14 mouse cellular contexts compared by ENCODE assay signal in genomic region chr13:101481551-101482184, GRCm38 (mm10).
DNase-seq lines count a peak whose midpoint lies in the region; ATAC-seq lines count a peak whose summit lies in the region.
"Had no signal": no experiment of that assay in that cellular context is flagged by ENCODE, and none has a peak within 500 bp of the region (broad histone marks: within the 10 kb centered on the region; RNA-seq: fewer than 3 reads in every experiment).

No protein-coding gene starts in this region.

- no peaks in the 10 kb centered on the region for H3K9me3 ChIP-seq in forebrain, embryonic 15.5 days
- H3K9me3 ChIP-seq in forebrain, embryonic 12.5 days, result no peaks in the 10 kb centered on the region
- H3K9me3 ChIP-seq in kidney, embryonic 16.5 days (ENCODE audit: low read length), result no peaks in the 10 kb centered on the region
- H3K9me3 ChIP-seq in embryonic facial prominence, embryonic 13.5 days, result no peaks in the 10 kb centered on the region
- H3K9me3 ChIP-seq: liver, embryonic 15.5 days had no signal

- no peak overlapping the region for H3K9ac ChIP-seq in forebrain, embryonic 15.5 days (replicated peaks)
- H3K9ac ChIP-seq in forebrain, embryonic 12.5 days, result no peak overlapping the region
- H3K9ac ChIP-seq in kidney, embryonic 16.5 days (replicated peaks; ENCODE audit: low read length), result no peak overlapping the region
- H3K9ac ChIP-seq in embryonic facial prominence, embryonic 13.5 days, result no peak overlapping the region
- H3K9ac ChIP-seq: liver, embryonic 15.5 days had no signal

- no peaks in the 10 kb centered on the region for H3K27me3 ChIP-seq in forebrain, embryonic 15.5 days
- H3K27me3 ChIP-seq in forebrain, embryonic 12.5 days, result no peaks in the 10 kb centered on the region
- no peaks in the 10 kb centered on the region for H3K27me3 ChIP-seq in kidney, embryonic 16.5 days (ENCODE audit: insufficient read depth, low read length)
- no peaks in the 10 kb centered on the region for H3K27me3 ChIP-seq in embryonic facial prominence, embryonic 13.5 days
- no peaks in the 10 kb centered on the region for H3K27me3 ChIP-seq in splenic B cell, adult 2 months (ENCODE audit: control insufficient read depth, insufficient read depth, low read length, poor library complexity, severe bottlenecking)

- no peak overlapping the region for H3K4me2 ChIP-seq in forebrain, embryonic 15.5 days (replicated peaks)
- no peak overlapping the region for H3K4me2 ChIP-seq in forebrain, embryonic 12.5 days
- H3K4me2 ChIP-seq in kidney, embryonic 16.5 days (replicated peaks; ENCODE audit: low read depth, low read length), result no peak overlapping the region
- H3K4me2 ChIP-seq in embryonic facial prominence, embryonic 13.5 days, result no peak overlapping the region
- H3K4me2 ChIP-seq: liver, embryonic 15.5 days had no signal

- 62% methylated on average over 6 of the region's 6 CpGs for WGBS in forebrain, embryonic 15.5 days
- 81% methylated on average over 6 of the region's 6 CpGs for WGBS in forebrain, embryonic 12.5 days
- 60% methylated on average over 6 of the region's 6 CpGs for WGBS in kidney, embryonic 16.5 days
- 52% methylated on average over 6 of the region's 6 CpGs for WGBS in embryonic facial prominence, embryonic 13.5 days

- no peak overlapping the region for H3K4me3 ChIP-seq in forebrain, embryonic 15.5 days
- no peak overlapping the region for H3K4me3 ChIP-seq in forebrain, embryonic 12.5 days (replicated peaks)
- H3K4me3 ChIP-seq in kidney, embryonic 16.5 days (ENCODE audit: low read length), result no peak overlapping the region
- H3K4me3 ChIP-seq in embryonic facial prominence, embryonic 13.5 days, result no peak overlapping the region
- H3K4me3 ChIP-seq: erythroblast, embryonic 14.5 days; liver, embryonic 15.5 days; megakaryocyte, embryonic 14.5 days had no signal

- no peaks in the 10 kb centered on the region for H3K36me3 ChIP-seq in forebrain, embryonic 15.5 days
- H3K36me3 ChIP-seq in forebrain, embryonic 12.5 days (replicated peaks), result no peaks in the 10 kb centered on the region
- H3K36me3 ChIP-seq in kidney, embryonic 16.5 days (ENCODE audit: insufficient read depth, low read length), result no peaks in the 10 kb centered on the region
- H3K36me3 ChIP-seq in embryonic facial prominence, embryonic 13.5 days, result no peaks in the 10 kb centered on the region
- no peaks in the 10 kb centered on the region for H3K36me3 ChIP-seq in splenic B cell, adult 2 months (ENCODE audit: control insufficient read depth, insufficient read depth, low read length, poor library complexity, severe bottlenecking)
- H3K36me3 ChIP-seq: liver, embryonic 15.5 days had no signal

- peak; percentile 68 for ATAC-seq in forebrain, embryonic 15.5 days (replicated peaks)
- no peak for ATAC-seq in forebrain, embryonic 12.5 days (ENCODE audit: low FRiP score)
- 0 out of 2 replicates have a peak, but pooled peaks have one; percentile 39 for ATAC-seq in kidney, embryonic 16.5 days (ENCODE audit: low FRiP score, low TSS enrichment)
- no peak for ATAC-seq in embryonic facial prominence, embryonic 13.5 days (ENCODE audit: insufficient number of reproducible peaks, insufficient read depth, low FRiP score, low TSS enrichment, low read depth)

- DNase-seq in kidney, adult 18-20 months, result no peak
- DNase-seq in splenic B cell, adult 2 months (ENCODE audit: low read depth, low spot score), result peak; percentile 2
- no peak for DNase-seq in Muller cell, postnatal 12 days (ENCODE audit: inconsistent ontology term)
- no peak for DNase-seq in thymus, postnatal 0 days (ENCODE audit: low spot score)
- DNase-seq: adrenal gland, postnatal 10 days; kidney, adult 9 months; thymus, postnatal 4 days had no signal

- H3K4me1 ChIP-seq in forebrain, embryonic 15.5 days, result peaks cover 5% of the 10 kb centered on the region
- no peaks in the 10 kb centered on the region for H3K4me1 ChIP-seq in forebrain, embryonic 12.5 days
- H3K4me1 ChIP-seq in kidney, embryonic 16.5 days (ENCODE audit: insufficient read depth, low read length), result 0 out of 2 replicates have a peak, but pooled peaks cover 5% of the 10 kb centered on the region
- no peaks in the 10 kb centered on the region for H3K4me1 ChIP-seq in embryonic facial prominence, embryonic 13.5 days
- H3K4me1 ChIP-seq: liver, embryonic 15.5 days; megakaryocyte, embryonic 14.5 days had no signal

- H3K27ac ChIP-seq in forebrain, embryonic 15.5 days (replicated peaks), result peak overlapping the region; percentile 37; the same call in 1 of the 2 replicates
- H3K27ac ChIP-seq in forebrain, embryonic 12.5 days, result no peak overlapping the region
- no peak overlapping the region for H3K27ac ChIP-seq in kidney, embryonic 16.5 days (ENCODE audit: low read length)
- peak overlapping the region; percentile 11; the same call in 1 of the 2 replicates for H3K27ac ChIP-seq in embryonic facial prominence, embryonic 13.5 days
- H3K27ac ChIP-seq: liver, embryonic 15.5 days had no signal

Comparison
In these comparisons a context has a peak if more than half of its experiments do, and no peak if none do; other contexts are left out.
1. ATAC-seq: peak in forebrain, embryonic 15.5 days (single experiment) and kidney, embryonic 16.5 days (single experiment); none in forebrain, embryonic 12.5 days (single experiment) and embryonic facial prominence, embryonic 13.5 days (single experiment).
2. H3K27ac ChIP-seq: peak in forebrain, embryonic 15.5 days (single experiment) and embryonic facial prominence, embryonic 13.5 days (single experiment); none in forebrain, embryonic 12.5 days (single experiment) and kidney, embryonic 16.5 days (single experiment).